ENCODE assay signal across 19 mouse cellular contexts in the genomic region with DNA sequence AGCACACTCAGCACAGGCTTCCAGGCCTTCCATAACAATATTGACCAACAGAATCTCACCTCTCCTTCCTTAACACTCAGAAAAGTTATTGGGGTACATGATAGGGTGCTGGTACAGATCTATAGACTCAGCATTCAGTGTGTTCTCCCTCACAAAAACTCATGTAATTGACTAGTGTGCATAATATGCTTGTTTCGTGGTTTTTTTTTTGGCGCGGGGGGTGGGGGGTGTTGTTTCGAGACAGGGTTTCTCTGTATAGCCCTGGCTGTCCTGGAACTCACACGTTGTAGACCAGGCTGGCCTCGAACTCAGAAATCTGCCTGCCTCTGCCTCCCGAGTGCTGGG.
"Had no signal": no experiment of that assay in that cellular context is flagged by ENCODE, and none has a peak within 500 bp of the region (broad histone marks: within the 10 kb centered on the region; RNA-seq: fewer than 3 reads in every experiment).

No protein-coding gene starts in this region.

- H3K9me3 ChIP-seq: liver, embryonic 15.5 days; midbrain, embryonic 10.5 days; midbrain, embryonic 12.5 days; neural tube, embryonic 13.5 days; neural tube, embryonic 15.5 days; stomach, embryonic 15.5 days had no signal

- H3K36me3 ChIP-seq: neural tube, embryonic 15.5 days had no signal

- H3K4me3 ChIP-seq: liver, embryonic 15.5 days; midbrain, embryonic 10.5 days; midbrain, embryonic 12.5 days; myocyte; neural tube, embryonic 13.5 days; neural tube, embryonic 15.5 days; stomach, embryonic 15.5 days had no signal

- H3K27ac ChIP-seq: liver, embryonic 15.5 days; midbrain, embryonic 10.5 days; midbrain, embryonic 12.5 days; neural tube, embryonic 13.5 days; neural tube, embryonic 15.5 days; stomach, embryonic 15.5 days; stomach, postnatal 0 days had no signal

- DNase-seq: lung, adult 18-20 months; lung, embryonic 14.5 days; lung, postnatal 10 days; lung, postnatal 4 days; midbrain, embryonic 14.5 days; retina, postnatal 1 day; right cerebral cortex, adult 18-20 months; right cerebral cortex, postnatal 25 days; thymus, adult 2 months; thymus, postnatal 25 days; thymus, postnatal 4 days had no signal

- H3K27me3 ChIP-seq: liver, embryonic 15.5 days; midbrain, embryonic 12.5 days; neural tube, embryonic 13.5 days; neural tube, embryonic 15.5 days; stomach, embryonic 15.5 days had no signal
